Mouse (Mus musculus): ENCODE measurements around the gene Myo15b.

The Myo15b gene

GRCm38 (mm10) chr11:115876438-115876837 lies 18.2 kb downstream of the Myo15b start:
- DNase-seq (ENCODE audit: low read depth, low spot score) = no peak
- H3K27me3 ChIP-seq (ENCODE audit: control insufficient read depth, insufficient read depth, low read length, poor library complexity, severe bottlenecking) = no peaks in the 10 kb centered on the region
- no peaks in the 10 kb centered on the region for H3K36me3 ChIP-seq (ENCODE audit: control insufficient read depth, insufficient read depth, low read length, poor library complexity, severe bottlenecking)

- no peaks in the 10 kb centered on the region for H3K36me3 ChIP-seq (ENCODE audit: control insufficient read depth, insufficient read depth, low read length, poor library complexity, severe bottlenecking)
- DNase-seq (ENCODE audit: low read depth, low spot score) = no peak
Observed at GRCm38 (mm10) chr11:115877174-115877755, 19.1 kb downstream of the Myo15b start.

GRCm38 (mm10) chr11:115878071-115878470 lies 19.9 kb downstream of the Myo15b start:
- Histone ChIP-seq H3K36me3 (ENCODE audit: control insufficient read depth, insufficient read depth, low read length, poor library complexity, severe bottlenecking) (no peaks in the 10 kb centered on the region), H3K27me3 (ENCODE audit: control insufficient read depth, insufficient read depth, low read length, poor library complexity, severe bottlenecking) (no peaks in the 10 kb centered on the region)
- DNase-seq (ENCODE audit: low read depth, low spot score) = no peak

More at GRCm38 (mm10) chr11:115877174-115877755, 19.1 kb downstream of the Myo15b start:
- no peaks in the 10 kb centered on the region for H3K27me3 ChIP-seq (ENCODE audit: control insufficient read depth, insufficient read depth, low read length, poor library complexity, severe bottlenecking)

GRCm38 (mm10) chr11:115881002-115881401 lies 22.8 kb downstream of the Myo15b start:
- peak; percentile 68 for DNase-seq (ENCODE audit: low read depth, low spot score)
- Histone ChIP-seq H3K27me3 (ENCODE audit: control insufficient read depth, insufficient read depth, low read length, poor library complexity, severe bottlenecking) (no peaks in the 10 kb centered on the region), H3K36me3 (ENCODE audit: control insufficient read depth, insufficient read depth, low read length, poor library complexity, severe bottlenecking) (no peaks in the 10 kb centered on the region)

GRCm38 (mm10) chr11:115883251-115883650 lies 25.0 kb downstream of the Myo15b start:
- Histone ChIP-seq H3K27me3 (ENCODE audit: control insufficient read depth, insufficient read depth, low read length, poor library complexity, severe bottlenecking) (no peaks in the 10 kb centered on the region), H3K36me3 (ENCODE audit: control insufficient read depth, insufficient read depth, low read length, poor library complexity, severe bottlenecking) (no peaks in the 10 kb centered on the region)
- DNase-seq (ENCODE audit: low read depth, low spot score) = no peak

- Histone ChIP-seq H3K36me3 (ENCODE audit: control insufficient read depth, insufficient read depth, low read length, poor library complexity, severe bottlenecking) (no peaks in the 10 kb centered on the region), H3K27me3 (ENCODE audit: control insufficient read depth, insufficient read depth, low read length, poor library complexity, severe bottlenecking) (no peaks in the 10 kb centered on the region)
- DNase-seq (ENCODE audit: low read depth, low spot score) = no peak
Observed at GRCm38 (mm10) chr11:115884361-115884760, 26.2 kb downstream of the Myo15b start.

GRCm38 (mm10) chr11:115885281-115885680 lies 27.1 kb downstream of the Myo15b start:
- Histone ChIP-seq H3K36me3 (ENCODE audit: control insufficient read depth, insufficient read depth, low read length, poor library complexity, severe bottlenecking) (no peaks in the 10 kb centered on the region), H3K27me3 (ENCODE audit: control insufficient read depth, insufficient read depth, low read length, poor library complexity, severe bottlenecking) (no peaks in the 10 kb centered on the region)

GRCm38 (mm10) chr11:115886446-115886845 lies 28.2 kb downstream of the Myo15b start:
- no peak for DNase-seq (ENCODE audit: low read depth, low spot score)

More at GRCm38 (mm10) chr11:115885281-115885680, 27.1 kb downstream of the Myo15b start:
- DNase-seq (ENCODE audit: low read depth, low spot score) = no peak

GRCm38 (mm10) chr11:115888020-115888419 lies 29.8 kb downstream of the Myo15b start:
- no peak for DNase-seq (ENCODE audit: low read depth, low spot score)
- H3K27me3 ChIP-seq (ENCODE audit: control insufficient read depth, insufficient read depth, low read length, poor library complexity, severe bottlenecking) = no peaks in the 10 kb centered on the region
- H3K36me3 ChIP-seq (ENCODE audit: control insufficient read depth, insufficient read depth, low read length, poor library complexity, severe bottlenecking) = no peaks in the 10 kb centered on the region; the same call in 1 of the 2 replicates

More at GRCm38 (mm10) chr11:115886446-115886845, 28.2 kb downstream of the Myo15b start:
- Histone ChIP-seq H3K27me3 (ENCODE audit: control insufficient read depth, insufficient read depth, low read length, poor library complexity, severe bottlenecking) (no peaks in the 10 kb centered on the region), H3K36me3 (ENCODE audit: control insufficient read depth, insufficient read depth, low read length, poor library complexity, severe bottlenecking) (no peaks in the 10 kb centered on the region)

GRCm38 (mm10) chr11:115889159-115889558 lies 31.0 kb downstream of the Myo15b start:
- DNase-seq (ENCODE audit: low read depth, low spot score) = no peak
- H3K27me3 ChIP-seq (ENCODE audit: control insufficient read depth, insufficient read depth, low read length, poor library complexity, severe bottlenecking) = no peaks in the 10 kb centered on the region

GRCm38 (mm10) chr11:115892213-115892612 lies 34.0 kb downstream of the Myo15b start:
- no peak for DNase-seq (ENCODE audit: low read depth, low spot score)
- Histone ChIP-seq H3K36me3 (ENCODE audit: control insufficient read depth, insufficient read depth, low read length, poor library complexity, severe bottlenecking) (peaks cover 5% of the 10 kb centered on the region), H3K27me3 (ENCODE audit: control insufficient read depth, insufficient read depth, low read length, poor library complexity, severe bottlenecking) (no peaks in the 10 kb centered on the region)

More at GRCm38 (mm10) chr11:115889159-115889558, 31.0 kb downstream of the Myo15b start:
- peaks cover 3% of the 10 kb centered on the region for H3K36me3 ChIP-seq (ENCODE audit: control insufficient read depth, insufficient read depth, low read length, poor library complexity, severe bottlenecking)

- peaks cover 5% of the 10 kb centered on the region for H3K36me3 ChIP-seq (ENCODE audit: control insufficient read depth, insufficient read depth, low read length, poor library complexity, severe bottlenecking)
- no peak for DNase-seq (ENCODE audit: low read depth, low spot score)
- H3K27me3 ChIP-seq (ENCODE audit: control insufficient read depth, insufficient read depth, low read length, poor library complexity, severe bottlenecking) = no peaks in the 10 kb centered on the region
Observed at GRCm38 (mm10) chr11:115893071-115893470, 34.9 kb downstream of the Myo15b start.

- Histone ChIP-seq H3K36me3 (ENCODE audit: control insufficient read depth, insufficient read depth, low read length, poor library complexity, severe bottlenecking) (peaks cover 5% of the 10 kb centered on the region), H3K27me3 (ENCODE audit: control insufficient read depth, insufficient read depth, low read length, poor library complexity, severe bottlenecking) (no peaks in the 10 kb centered on the region)
- DNase-seq (ENCODE audit: low read depth, low spot score) = peak; percentile 33
Observed at GRCm38 (mm10) chr11:115894755-115895520, 36.7 kb downstream of the Myo15b start.

GRCm38 (mm10) chr11:115898446-115898845 lies 40.2 kb downstream of the Myo15b start:
- peak; percentile 34 for DNase-seq (ENCODE audit: low read depth, low spot score)
- Histone ChIP-seq H3K27me3 (ENCODE audit: control insufficient read depth, insufficient read depth, low read length, poor library complexity, severe bottlenecking) (no peaks in the 10 kb centered on the region), H3K36me3 (ENCODE audit: control insufficient read depth, insufficient read depth, low read length, poor library complexity, severe bottlenecking) (peaks cover 7% of the 10 kb centered on the region)

- DNase-seq (ENCODE audit: low read depth, low spot score) = peak; percentile 75
- H3K36me3 ChIP-seq (ENCODE audit: control insufficient read depth, insufficient read depth, low read length, poor library complexity, severe bottlenecking) = peaks cover 7% of the 10 kb centered on the region
- H3K27me3 ChIP-seq (ENCODE audit: control insufficient read depth, insufficient read depth, low read length, poor library complexity, severe bottlenecking) = no peaks in the 10 kb centered on the region
Observed at GRCm38 (mm10) chr11:115898886-115899285, 40.7 kb downstream of the Myo15b start.

Data from splenic B cell, adult 2 months (primary cell).